In genomic region chr6:136807395-136808013, GRCm38 (mm10) we compare ENCODE assay signal across 8 mouse cellular contexts. TPM values are rescaled to one million over a fixed set of nuclear protein-coding genes. Genes with fewer than 3 reads are reported as not detected.
DNase-seq lines count a peak whose midpoint lies in the region; ATAC-seq lines count a peak whose summit lies in the region.

No protein-coding gene starts in this region.

- ATAC-seq in lung, embryonic 15.5 days (ENCODE audit: borderline replicate concordance, extremely low read depth, low FRiP score, low TSS enrichment), result no peak
- peak; percentile 0; the same call in 1 of the 2 replicates for ATAC-seq in erythroblast, adult 5-6 weeks (replicated peaks; ENCODE audit: low FRiP score, poor library complexity, severe bottlenecking)
- peak; percentile 11 for ATAC-seq in neural tube, embryonic 15.5 days (ENCODE audit: low FRiP score)

- peaks cover 39% of the 10 kb centered on the region for H3K4me1 ChIP-seq in lung, embryonic 15.5 days
- peaks cover 44% of the 10 kb centered on the region for H3K4me1 ChIP-seq in limb, embryonic 10.5 days
- H3K4me1 ChIP-seq in neural tube, embryonic 15.5 days, result peaks cover 34% of the 10 kb centered on the region

- no peaks in the 10 kb centered on the region for H3K9me3 ChIP-seq in lung, embryonic 15.5 days
- H3K9me3 ChIP-seq in limb, embryonic 10.5 days (replicated peaks), result no peaks in the 10 kb centered on the region
- H3K9me3 ChIP-seq in neural tube, embryonic 15.5 days (replicated peaks), result no peaks in the 10 kb centered on the region

- H3K36me3 ChIP-seq in lung, embryonic 15.5 days, result peaks cover 12% of the 10 kb centered on the region
- peaks cover 20% of the 10 kb centered on the region for H3K36me3 ChIP-seq in limb, embryonic 10.5 days
- peaks cover 7% of the 10 kb centered on the region; the same call in 1 of the 2 replicates for H3K36me3 ChIP-seq in neural tube, embryonic 15.5 days

- H3K9ac ChIP-seq in lung, embryonic 15.5 days, result peak overlapping the region; percentile 34; the same call in 1 of the 2 replicates
- 0 out of 2 replicates have a peak overlapping the region, but pooled peaks have one; percentile 32 for H3K9ac ChIP-seq in neural tube, embryonic 15.5 days (replicated peaks)

- H3K4me3 ChIP-seq in lung, embryonic 15.5 days, result peak overlapping the region; percentile 89
- peak overlapping the region; percentile 74 for H3K4me3 ChIP-seq in limb, embryonic 10.5 days
- peak overlapping the region; percentile 90 for H3K4me3 ChIP-seq in neural tube, embryonic 15.5 days (replicated peaks)

- peak overlapping the region; percentile 67 for H3K4me2 ChIP-seq in lung, embryonic 15.5 days
- peak overlapping the region; percentile 81 for H3K4me2 ChIP-seq in neural tube, embryonic 15.5 days

- H3K27me3 ChIP-seq in lung, embryonic 15.5 days, result no peaks in the 10 kb centered on the region
- no peaks in the 10 kb centered on the region for H3K27me3 ChIP-seq in limb, embryonic 10.5 days (ENCODE audit: low read depth, poor library complexity, severe bottlenecking)
- H3K27me3 ChIP-seq in neural tube, embryonic 15.5 days (replicated peaks), result no peaks in the 10 kb centered on the region

- H3K27ac ChIP-seq in lung, embryonic 15.5 days, result peak overlapping the region; percentile 100
- H3K27ac ChIP-seq in limb, embryonic 10.5 days, result peak overlapping the region; percentile 85
- H3K27ac ChIP-seq in neural tube, embryonic 15.5 days (replicated peaks), result peak overlapping the region; percentile 83

- DNase-seq in lung, postnatal 4 days, result no peak
- peak; percentile 42 for DNase-seq in limb, embryonic 10.5 days (ENCODE audit: low spot score)
- DNase-seq in B cell, adult 2 months, result no peak
- no peak for DNase-seq in natural killer cell, adult 2 months (ENCODE audit: low spot score in 2 of 2)
- DNase-seq in thymus, adult 18-20 months, result no peak

- WGBS in lung, embryonic 15.5 days, result 36% methylated on average over 18 of the region's 18 CpGs
- WGBS in limb, embryonic 10.5 days, result 36% methylated on average over 18 of the region's 18 CpGs
- 30% methylated on average over 18 of the region's 18 CpGs for WGBS in neural tube, embryonic 15.5 days

RNA-seq across cellular contexts. Expression of gene H2afj, which starts 0.5 kb away (rescaled TPM):
- polyA plus RNA-seq in lung, embryonic 15.5 days (2015; fragmentation: Nextera tagmentation; extraction: Ambion mirVana), result 121 and 124 TPM in 2 replicates
- total RNA-seq in erythroblast, adult 5-6 weeks (2015; ENCODE audit: low replicate concordance), result 20.9 and 21.9 TPM in 2 replicates
- total RNA-seq in erythroblast, adult 5-6 weeks (2017; ENCODE audit: low replicate concordance), result 26.2 and 40.1 TPM in 2 replicates
- polyA plus RNA-seq in limb, embryonic 10.5 days (2016; fragmentation: Nextera tagmentation; extraction: Ambion mirVana), result 74.8 and 75.6 TPM in 2 replicates
- 106 and 119 TPM in 2 replicates for polyA plus RNA-seq in neural tube, embryonic 15.5 days (2015; fragmentation: Nextera tagmentation; extraction: Ambion mirVana)

RNA-seq across cellular contexts. Expression of gene Hist4h4, which starts 3.3 kb away (rescaled TPM):
- 0.81 and 0.89 TPM in 2 replicates for polyA plus RNA-seq in lung, embryonic 15.5 days (2015; fragmentation: Nextera tagmentation; extraction: Ambion mirVana)
- total RNA-seq in erythroblast, adult 5-6 weeks (2015; ENCODE audit: low replicate concordance), result 12.3 and 17.7 TPM in 2 replicates
- 29.4 and 32.5 TPM in 2 replicates for total RNA-seq in erythroblast, adult 5-6 weeks (2017; ENCODE audit: low replicate concordance)
- polyA plus RNA-seq in limb, embryonic 10.5 days (2016; fragmentation: Nextera tagmentation; extraction: Ambion mirVana), result 0.65 and 0.68 TPM in 2 replicates
- 0.43 and 0.44 TPM in 2 replicates for polyA plus RNA-seq in neural tube, embryonic 15.5 days (2015; fragmentation: Nextera tagmentation; extraction: Ambion mirVana)

RNA-seq across cellular contexts. Expression of gene BC049715, which starts 19.9 kb away (rescaled TPM):
- polyA plus RNA-seq in lung, embryonic 15.5 days (2015; fragmentation: Nextera tagmentation; extraction: Ambion mirVana), result 2.0 and 2.1 TPM in 2 replicates
- total RNA-seq in erythroblast, adult 5-6 weeks (2015; ENCODE audit: low replicate concordance), result 0.38 TPM in 1 of 2 replicates, not detected in the other
- 0.34 and 5.3 TPM in 2 replicates for total RNA-seq in erythroblast, adult 5-6 weeks (2017; ENCODE audit: low replicate concordance)
- 1.3 and 1.4 TPM in 2 replicates for polyA plus RNA-seq in limb, embryonic 10.5 days (2016; fragmentation: Nextera tagmentation; extraction: Ambion mirVana)
- 1.5 and 2.8 TPM in 2 replicates for polyA plus RNA-seq in neural tube, embryonic 15.5 days (2015; fragmentation: Nextera tagmentation; extraction: Ambion mirVana)

RNA-seq across cellular contexts. Expression of gene Wbp11, which starts 20.5 kb away (rescaled TPM):
- 97.8 and 101 TPM in 2 replicates for polyA plus RNA-seq in lung, embryonic 15.5 days (2015; fragmentation: Nextera tagmentation; extraction: Ambion mirVana)
- total RNA-seq in erythroblast, adult 5-6 weeks (2015; ENCODE audit: low replicate concordance), result 34.2 and 38.2 TPM in 2 replicates
- total RNA-seq in erythroblast, adult 5-6 weeks (2017; ENCODE audit: low replicate concordance), result 25.8 and 55.0 TPM in 2 replicates
- polyA plus RNA-seq in limb, embryonic 10.5 days (2016; fragmentation: Nextera tagmentation; extraction: Ambion mirVana), result 164 and 168 TPM in 2 replicates
- polyA plus RNA-seq in neural tube, embryonic 15.5 days (2015; fragmentation: Nextera tagmentation; extraction: Ambion mirVana), result 71.1 and 80.0 TPM in 2 replicates

RNA-seq across cellular contexts. Expression of gene Gucy2c, which starts 25.9 kb away (rescaled TPM):
- 0.13 and 0.19 TPM in 2 replicates for polyA plus RNA-seq in lung, embryonic 15.5 days (2015; fragmentation: Nextera tagmentation; extraction: Ambion mirVana)
- not detected in 2 replicates for total RNA-seq in erythroblast, adult 5-6 weeks (2015; ENCODE audit: low replicate concordance)
- total RNA-seq in erythroblast, adult 5-6 weeks (2017; ENCODE audit: low replicate concordance), result not detected in 2 replicates
- 0.11 and 0.16 TPM in 2 replicates for polyA plus RNA-seq in limb, embryonic 10.5 days (2016; fragmentation: Nextera tagmentation; extraction: Ambion mirVana)
- 0.23 and 5.5 TPM in 2 replicates for polyA plus RNA-seq in neural tube, embryonic 15.5 days (2015; fragmentation: Nextera tagmentation; extraction: Ambion mirVana)
